16 mouse cellular contexts compared by ENCODE assay signal in genomic region chr10:110752849-110753248, GRCm38 (mm10). TPM values are rescaled to one million over a fixed set of nuclear protein-coding genes. Genes with fewer than 3 reads are reported as not detected.
DNase-seq lines count a peak whose midpoint lies in the region; ATAC-seq and TF ChIP-seq lines count a peak whose summit lies in the region.
"Had no signal": no experiment of that assay in that cellular context is flagged by ENCODE, and none has a peak within 500 bp of the region (broad histone marks: within the 10 kb centered on the region; RNA-seq: fewer than 3 reads in every experiment).

No protein-coding gene starts in this region.

- no peak overlapping the region for H3K4me2 ChIP-seq in kidney, postnatal 0 days (ENCODE audit: low read length)
- no peak overlapping the region for H3K4me2 ChIP-seq in liver, postnatal 0 days (ENCODE audit: low read depth, low read length)
- H3K4me2 ChIP-seq: hindbrain, embryonic 14.5 days had no signal

- peak; percentile 34; the same call in 1 of the 2 replicates for ATAC-seq in kidney, postnatal 0 days (replicated peaks; ENCODE audit: low FRiP score, low read depth)
- ATAC-seq in megakaryocyte, adult 5-6 weeks (ENCODE audit: poor library complexity, severe bottlenecking): no peak
- ATAC-seq in liver, postnatal 0 days: peak; percentile 27; the same call in 1 of the 2 replicates
- ATAC-seq: midbrain, embryonic 16.5 days had no signal

- H3K4me3 ChIP-seq in gastrocnemius, adult 2 months: peak overlapping the region; percentile 21; the same call in 1 of the 2 replicates
- H3K4me3 ChIP-seq in kidney, postnatal 0 days (replicated peaks; ENCODE audit: low read depth, low read length): no peak overlapping the region
- H3K4me3 ChIP-seq in megakaryocyte, embryonic 14.5 days (replicated peaks): peak overlapping the region; percentile 29
- no peak overlapping the region for H3K4me3 ChIP-seq in liver, postnatal 0 days (ENCODE audit: low read depth, low read length)
- H3K4me3 ChIP-seq in left cerebral cortex, adult 2 months: no peak overlapping the region
- H3K4me3 ChIP-seq: forebrain, embryonic 10.5 days had no signal

- H3K9ac ChIP-seq in kidney, postnatal 0 days (ENCODE audit: low read depth, low read length): no peak overlapping the region
- H3K9ac ChIP-seq in liver, postnatal 0 days (replicated peaks): no peak overlapping the region
- H3K9ac ChIP-seq: hindbrain, embryonic 14.5 days had no signal

- intact Hi-C loops in gastrocnemius, adult 2 months (cut with DNase I): no loop called here
- intact Hi-C loops in left cerebral cortex, adult 2 months (cut with DNase I): no loop called here

- H3K27ac ChIP-seq in gastrocnemius, adult 2 months: peak overlapping the region; percentile 63
- H3K27ac ChIP-seq in kidney, postnatal 0 days: peak overlapping the region; percentile 31; the same call in 1 of the 2 replicates
- 0 out of 2 replicates have a peak overlapping the region, but pooled peaks have one; percentile 24 for H3K27ac ChIP-seq in liver, postnatal 0 days (ENCODE audit: low read depth)
- no peak overlapping the region for H3K27ac ChIP-seq in left cerebral cortex, adult 2 months
- H3K27ac ChIP-seq: forebrain, embryonic 10.5 days; hindbrain, embryonic 14.5 days had no signal

- H3K36me3 ChIP-seq in kidney, postnatal 0 days (ENCODE audit: insufficient read depth, low read length): peaks cover 8% of the 10 kb centered on the region
- H3K36me3 ChIP-seq in megakaryocyte, embryonic 14.5 days (replicated peaks; ENCODE audit: low read length): peaks cover 97% of the 10 kb centered on the region
- peaks cover 61% of the 10 kb centered on the region for H3K36me3 ChIP-seq in liver, postnatal 0 days (replicated peaks; ENCODE audit: insufficient read depth, low read length)

- TF ChIP-seq CTCF in gastrocnemius, adult 2 months (IDR thresholded peaks at IDR 0.05): no peak
- no peak for TF ChIP-seq CTCF in kidney, postnatal 0 days (IDR thresholded peaks at IDR 0.05; ENCODE audit: low read depth)
- TF ChIP-seq CTCF in liver, postnatal 0 days (IDR thresholded peaks at IDR 0.05; ENCODE audit: low read depth): no peak
- TF ChIP-seq CTCF in left cerebral cortex, adult 2 months (IDR thresholded peaks at IDR 0.05): no peak

- H3K27me3 ChIP-seq in kidney, postnatal 0 days (ENCODE audit: insufficient read depth, low read length): no peaks in the 10 kb centered on the region
- no peaks in the 10 kb centered on the region for H3K27me3 ChIP-seq in megakaryocyte, embryonic 14.5 days (replicated peaks)
- H3K27me3 ChIP-seq in liver, postnatal 0 days (ENCODE audit: insufficient read depth, low read length): no peaks in the 10 kb centered on the region

- no peak for DNase-seq in gastrocnemius, adult 2 months
- no peak for DNase-seq in gastrocnemius, adult 8-10 months (ENCODE audit: low spot score in 2 of 2)
- peak; percentile 39 for DNase-seq in kidney, postnatal 0 days (ENCODE audit: low spot score)
- no peak for DNase-seq in kidney, adult 9 months
- no peak for DNase-seq in liver, postnatal 0 days
- DNase-seq in left cerebral cortex, adult 2 months (ENCODE audit: extremely low spot score in 1 of 2, low spot score in 2 of 2): no peak
- DNase-seq: adrenal gland, postnatal 10 days; cerebellum, adult 8-10 months; gastrocnemius, postnatal 36 days; layer of hippocampus, postnatal 36 days; right cerebral cortex, postnatal 25 days had no signal

- H3K4me1 ChIP-seq in kidney, postnatal 0 days (replicated peaks; ENCODE audit: insufficient read depth, low read length): 0 out of 2 replicates have a peak, but pooled peaks cover 5% of the 10 kb centered on the region
- peaks cover 49% of the 10 kb centered on the region for H3K4me1 ChIP-seq in megakaryocyte, embryonic 14.5 days
- no peaks in the 10 kb centered on the region for H3K4me1 ChIP-seq in liver, postnatal 0 days (ENCODE audit: insufficient read depth)
- H3K4me1 ChIP-seq: forebrain, embryonic 10.5 days had no signal

- 44% methylated on average over 3 of the region's 3 CpGs for WGBS in kidney, postnatal 0 days
- 71% methylated on average over 3 of the region's 3 CpGs for WGBS in liver, postnatal 0 days (ENCODE audit: insufficient replicate concordance)

- no peak for TF ChIP-seq EP300 in liver, postnatal 0 days (IDR thresholded peaks at IDR 0.05; ENCODE audit: low read depth)

- H3K9me3 ChIP-seq in kidney, postnatal 0 days (replicated peaks; ENCODE audit: low read length): no peaks in the 10 kb centered on the region; the same call in 1 of the 2 replicates
- peaks cover 6% of the 10 kb centered on the region for H3K9me3 ChIP-seq in megakaryocyte, embryonic 14.5 days
- H3K9me3 ChIP-seq in liver, postnatal 0 days (ENCODE audit: low read length): no peaks in the 10 kb centered on the region

RNA-seq across cellular contexts. Expression of gene E2f7, which starts 7.6 kb away (rescaled TPM):
- total RNA-seq in gastrocnemius, adult 2 months (2021): under 1 TPM; 0.43 to 0.73 TPM
- 1 to 10 TPM in 1 of 4 experiments, under 1 TPM in 3; 0.17 to 1.0 (median 0.27) TPM for total RNA-seq in gastrocnemius, adult 8-10 months (2022)
- polyA plus RNA-seq in kidney, postnatal 0 days (2015; fragmentation: Nextera tagmentation; extraction: Ambion mirVana): 10.9 and 11.6 TPM in 2 replicates
- polyA plus RNA-seq in megakaryocyte, embryonic 14.5 days (2012; ENCODE audit: insufficient read depth, low replicate concordance): 6.2 and 8.4 TPM in 2 replicates
- total RNA-seq in megakaryocyte, adult 5-6 weeks (2015): 13.3 and 16.5 TPM in 2 replicates
- total RNA-seq in megakaryocyte, adult 5-6 weeks (2017): 10.6 and 13.0 TPM in 2 replicates
- polyA plus RNA-seq in liver, postnatal 0 days (2015; fragmentation: Nextera tagmentation; extraction: Ambion mirVana): 5.0 and 7.1 TPM in 2 replicates
- total RNA-seq in left cerebral cortex, adult 2 months (2021): under 1 TPM; 0.47 to 0.50 TPM

Comparison
In these comparisons a context has a peak if more than half of its experiments do, and no peak if none do; other contexts are left out.
1. H3K4me3 ChIP-seq: peak in gastrocnemius, adult 2 months (single experiment) and megakaryocyte, embryonic 14.5 days (single experiment); none in kidney, postnatal 0 days (single experiment), liver, postnatal 0 days (single experiment) and left cerebral cortex, adult 2 months (single experiment).
2. RNA of gene E2f7, which starts 7.6 kb away (total RNA-seq): 10.6 to 16.5 TPM in megakaryocyte, adult 5-6 weeks; 0.43 to 0.73 TPM in gastrocnemius, adult 2 months, 0.47 to 0.50 TPM in left cerebral cortex, adult 2 months and 0.17 to 1.0 TPM in gastrocnemius, adult 8-10 months; every median in the first group is over 4 times any median in the second.